Mouse (Mus musculus) stomach, adult 2 months (tissue): Measurements from ENCODE around the gene Klk12. TPM values are rescaled to one million over a fixed set of nuclear protein-coding genes. Genes with fewer than 3 reads are reported as not detected.

Source experiments
- polyA plus RNA-seq: library from polyadenylated mRNA; depleted of rRNA; stranded (reverse); fragments of >200 nt; gene quantifications from 2 replicates; pipeline ENCODE4 v1.2.3, GENCODE M21; 2012; rRNA removed

Klk12 gene
- polyA plus RNA-seq, result 2.5 and 6.0 TPM in 2 replicates

DNA sequence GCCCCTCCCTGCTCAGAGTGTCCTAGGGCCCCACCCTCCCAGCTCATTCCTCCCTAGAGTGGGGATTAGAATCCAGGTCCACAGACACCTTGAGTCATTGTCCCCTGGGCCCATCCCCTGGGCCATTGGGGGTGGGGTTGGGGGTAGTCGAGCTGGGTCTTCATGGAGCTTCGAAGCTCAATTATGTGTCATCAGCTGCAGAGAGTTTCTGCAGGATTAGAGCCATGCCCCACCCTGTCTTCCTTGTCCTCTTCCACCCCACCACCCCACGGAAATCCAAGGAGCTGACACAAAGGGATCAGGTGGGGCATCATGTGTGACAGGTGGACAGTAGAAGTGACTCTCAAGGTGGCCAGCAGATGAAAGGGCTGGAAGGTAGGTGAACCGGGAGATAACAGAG is at the start of gene Klk12:
TSS of gene Klk12 (plus strand) at position 301 of the 400 bp plus-strand sequence.

GRCm38 (mm10) chr7:43774364-43774763 is 5.7 kb downstream of the Klk12 start, which contains the start of gene Klk11:
Gene Klk11, plus strand, starts transcription at chr7:43774604.

DNA sequence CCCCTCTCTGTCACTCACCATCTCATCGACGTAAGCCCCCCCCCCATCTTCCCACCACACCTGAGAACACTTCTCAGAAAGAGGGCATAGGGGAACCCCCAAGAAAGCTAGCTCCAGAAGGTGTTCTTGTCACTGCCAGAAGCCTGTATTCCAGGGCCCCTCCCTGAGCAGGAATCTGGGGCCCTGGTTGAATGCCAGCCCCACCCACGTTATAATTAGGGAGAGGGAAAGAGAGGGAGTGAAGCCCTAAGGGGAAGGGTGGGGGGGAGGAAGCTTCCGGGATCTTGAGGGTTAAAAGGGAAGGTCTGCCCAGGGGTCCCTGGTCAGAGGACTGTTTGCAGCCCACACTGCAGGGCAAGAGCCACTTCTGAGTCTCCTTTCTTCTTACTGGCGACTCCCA is 12.0 kb downstream of the Klk12 start, which contains the start of gene Klk10:
TSS of gene Klk10 (plus strand) at position 290 of the 400 bp plus-strand sequence.

DNA sequence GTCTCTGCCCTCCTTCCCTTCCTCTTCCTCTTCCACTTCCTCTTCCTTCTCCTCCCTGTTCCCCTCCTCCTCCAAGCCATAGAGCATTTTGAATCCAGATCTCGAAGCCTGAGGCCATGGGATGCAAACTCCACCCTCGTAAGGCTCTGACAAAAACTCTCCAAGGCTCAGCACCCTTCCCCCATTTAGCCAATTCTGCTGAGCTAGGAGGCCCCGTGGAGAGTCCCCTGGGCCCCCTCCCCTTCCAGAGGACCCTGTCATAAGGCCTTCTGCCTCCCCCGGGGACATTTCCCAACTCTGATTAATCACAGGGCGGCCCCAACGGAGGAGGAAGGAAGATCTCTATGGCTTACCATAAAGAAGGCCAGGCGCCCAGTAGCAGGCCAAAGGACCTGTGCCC is 22.9 kb downstream of the Klk12 start, which contains the start of gene Klk9:
TSS of gene Klk9 (plus strand) at position 301 of the 400 bp plus-strand sequence.

DNA sequence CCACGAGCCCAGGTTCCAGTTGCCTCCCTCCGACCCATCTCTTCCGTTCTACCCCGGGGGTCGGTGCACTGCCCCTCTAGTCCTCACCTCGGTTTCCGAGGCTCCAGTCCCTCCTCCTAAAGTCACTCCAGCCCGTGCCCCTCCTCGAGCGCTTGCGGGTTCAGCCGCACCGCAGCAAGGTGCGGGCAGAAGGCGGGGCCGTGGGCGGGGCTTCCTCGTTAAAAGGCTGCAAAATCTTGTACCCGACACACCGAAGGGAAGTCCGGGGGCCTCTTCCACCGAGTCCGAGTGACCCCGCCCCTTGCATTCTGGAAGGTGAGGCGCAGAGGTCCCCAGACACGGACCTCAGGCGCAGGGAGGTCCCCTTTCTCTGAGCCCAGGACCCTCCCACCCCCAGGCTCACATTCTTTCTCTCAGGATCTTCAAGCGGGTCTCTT is 28.7 kb downstream of the Klk12 start, which contains the start of gene Klk8:
TSS of gene Klk8 (plus strand) at position 245 of the 437 bp plus-strand sequence.

DNA sequence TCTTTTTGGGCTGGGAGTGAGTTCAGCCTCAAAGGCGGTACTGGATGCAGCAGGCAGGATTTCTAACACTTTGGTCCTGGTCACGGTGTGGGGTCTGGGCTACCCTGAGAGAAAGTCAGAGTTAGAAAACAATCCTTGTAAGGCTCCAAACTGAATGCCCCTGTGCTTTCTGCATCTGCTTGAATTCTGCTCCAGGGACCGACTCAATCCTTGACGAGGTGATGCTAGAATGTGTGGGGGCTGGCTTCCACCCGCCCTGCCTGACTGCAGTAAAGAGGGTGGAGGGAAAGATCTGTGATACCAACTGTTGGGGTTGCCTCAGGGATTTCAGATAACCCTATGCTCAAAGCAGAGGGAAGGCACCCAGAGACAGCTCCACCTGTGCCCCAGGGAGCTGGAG is 42.3 kb downstream of the Klk12 start, which contains the start of gene Klk7:
TSS of gene Klk7 (plus strand) at position 301 of the 400 bp plus-strand sequence.

Other genes with a start within 250 kb of the Klk12 start
- gene Cd33, start 224.5 kb upstream of the Klk12 start, polyA plus RNA-seq, result 2.5 and 2.8 TPM in 2 replicates
- gene Zfp658, start 206.6 kb upstream of the Klk12 start, polyA plus RNA-seq, result 0.17 and 0.19 TPM in 2 replicates
- 0.06 and 0.27 TPM in 2 replicates for gene Zfp719, start 189.3 kb upstream of the Klk12 start, polyA plus RNA-seq
- not detected in 2 replicates for gene Zfp819, start 161.7 kb upstream of the Klk12 start, polyA plus RNA-seq
- 0.05 TPM in 1 of 2 replicates, not detected in the other for gene Ceacam18, start 134.2 kb upstream of the Klk12 start, polyA plus RNA-seq
- 0.71 and 1.8 TPM in 2 replicates for gene Siglece, start 108.7 kb upstream of the Klk12 start, polyA plus RNA-seq
- gene Ctu1, start 96.9 kb upstream of the Klk12 start, polyA plus RNA-seq, result 7.3 and 10.5 TPM in 2 replicates
- gene Klk14, start 78.5 kb upstream of the Klk12 start, polyA plus RNA-seq, result 8.7 and 11.1 TPM in 2 replicates
- gene Klk13, start 56.3 kb upstream of the Klk12 start, polyA plus RNA-seq, result 36.1 and 62.4 TPM in 2 replicates
- gene Klk11, start 5.7 kb downstream of the Klk12 start, polyA plus RNA-seq, result 27.7 and 37.5 TPM in 2 replicates
- gene Klk10, start 12.1 kb downstream of the Klk12 start, polyA plus RNA-seq, result 70.8 and 139 TPM in 2 replicates
- gene Klk9, start 23.0 kb downstream of the Klk12 start, polyA plus RNA-seq, result 13.5 and 28.2 TPM in 2 replicates
- 35.2 and 46.8 TPM in 2 replicates for gene Klk8, start 28.7 kb downstream of the Klk12 start, polyA plus RNA-seq
- 5.4 and 17.8 TPM in 2 replicates for gene Klk7, start 42.4 kb downstream of the Klk12 start, polyA plus RNA-seq
- gene Klk6, start 55.6 kb downstream of the Klk12 start, polyA plus RNA-seq, result 4.1 and 11.7 TPM in 2 replicates
- 26.4 and 45.6 TPM in 2 replicates for gene Klk5, start 73.1 kb downstream of the Klk12 start, polyA plus RNA-seq
- gene Klk4, start 112.3 kb downstream of the Klk12 start, polyA plus RNA-seq, result not detected in 2 replicates
- gene Klk15, start 164.8 kb downstream of the Klk12 start, polyA plus RNA-seq, result not detected in 2 replicates
- gene Klk1b8, start 181.8 kb downstream of the Klk12 start, polyA plus RNA-seq, result not detected in 2 replicates
- not detected in 2 replicates for gene Klk1b1, start 197.9 kb downstream of the Klk12 start, polyA plus RNA-seq
- gene Klk1b9, start 207.2 kb downstream of the Klk12 start, polyA plus RNA-seq, result not detected in 2 replicates
- gene Klk1b11, start 227.0 kb downstream of the Klk12 start, polyA plus RNA-seq, result not detected in 2 replicates
- 0.30 and 0.31 TPM in 2 replicates for gene Klk1b26, start 243.3 kb downstream of the Klk12 start, polyA plus RNA-seq